Mouse (Mus musculus): ENCODE data around the gene Cfap100. TPM values are rescaled to one million over a fixed set of nuclear protein-coding genes. Genes with fewer than 3 reads are reported as not detected.
A peak's percentile ranks its signal among the peaks of the same experiment; 100 is the strongest.

Cfap100 gene
- polyA plus RNA-seq, 1 experiment = 8.0 TPM

DNA sequence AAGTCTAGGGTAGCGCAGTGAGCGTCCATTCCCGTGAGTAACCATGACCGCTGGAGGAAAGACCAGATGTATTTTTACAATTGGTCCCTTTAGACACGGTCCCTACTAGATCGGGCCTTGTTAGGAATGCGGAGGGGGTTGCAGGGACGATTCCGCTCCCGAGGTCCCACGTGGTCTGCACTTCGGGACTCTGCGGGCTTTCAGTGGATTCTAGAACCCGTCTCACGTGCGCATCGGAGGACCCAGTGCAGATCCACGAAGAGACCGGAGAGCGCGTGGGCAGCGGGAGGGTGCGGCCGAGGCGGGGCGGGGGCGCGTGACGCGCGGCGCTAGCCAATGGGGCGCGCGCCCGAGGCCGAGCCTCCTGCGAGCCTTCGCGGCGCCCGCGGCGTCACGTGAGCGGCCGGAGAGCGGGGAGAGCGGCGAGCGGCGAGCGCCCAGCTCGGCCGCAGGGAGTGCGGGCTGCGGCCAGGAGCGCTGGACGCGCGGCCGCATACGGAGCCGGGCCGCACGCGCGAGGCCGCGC lies 33.6 kb upstream of the Cfap100 start, which contains the start of gene Klf15:
Gene Klf15 (plus strand): TSS at position 396 of the 526 bp plus-strand sequence.
- 1% methylated on average over 68 of the region's 70 CpGs for WGBS
- peak; percentile 78 for DNase-seq
- TF ChIP-seq POLR2A (IDR thresholded peaks at IDR 0.05; ENCODE audit: borderline replicate concordance, extremely low read depth, low read depth, low read length) (peak; percentile 49; the same call in 1 of the 2 replicates), CTCF (IDR thresholded peaks at IDR 0.05; ENCODE audit: insufficient read depth, low read length) (no peak)
- Histone ChIP-seq H3K4me3 (replicated peaks; ENCODE audit: extremely low read depth, low read depth, low read length) (peak within 1 kb of the TSS; percentile 88), H3K4me1 (ENCODE audit: control insufficient read depth, insufficient read depth, low read length) (peaks cover 29% of the 10 kb centered on the region)

DNA sequence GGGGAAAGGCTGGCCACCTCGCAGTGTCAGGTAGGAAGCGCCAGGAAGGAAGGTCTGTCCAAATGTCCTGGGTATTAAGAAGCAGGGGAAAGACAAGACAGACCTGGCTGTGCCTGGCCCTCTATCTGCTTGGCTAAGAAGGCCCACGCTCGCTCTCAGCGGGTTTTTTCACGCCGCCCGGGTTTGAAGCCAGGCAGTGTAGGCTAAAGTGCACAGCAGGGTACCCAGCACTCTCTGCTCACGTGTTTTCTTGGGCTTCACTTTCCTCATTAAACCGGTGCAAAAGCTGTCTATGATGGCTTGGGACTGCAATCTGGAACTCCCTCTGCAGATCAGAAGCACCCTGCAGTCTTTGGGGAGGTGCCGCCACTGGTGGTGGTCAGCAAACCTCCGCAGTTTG lies 33.2 kb upstream of the Cfap100 start:
- DNase-seq = no peak
- no peak for TF ChIP-seq CTCF (IDR thresholded peaks at IDR 0.05; ENCODE audit: insufficient read depth, low read length)
- TF ChIP-seq POLR2A (IDR thresholded peaks at IDR 0.05; ENCODE audit: borderline replicate concordance, extremely low read depth, low read depth, low read length) = no peak
- 41% methylated on average over 12 of the region's 12 CpGs for WGBS
- Histone ChIP-seq H3K4me1 (ENCODE audit: control insufficient read depth, insufficient read depth, low read length) (peaks cover 24% of the 10 kb centered on the region), H3K4me3 (replicated peaks; ENCODE audit: extremely low read depth, low read depth, low read length) (no peak overlapping the region)

- no peak for DNase-seq
- WGBS = 63% methylated on average over 2 of the region's 2 CpGs
- no peak overlapping the region for H3K4me3 ChIP-seq (replicated peaks; ENCODE audit: extremely low read depth, low read depth, low read length)
- TF ChIP-seq POLR2A (IDR thresholded peaks at IDR 0.05; ENCODE audit: borderline replicate concordance, extremely low read depth, low read depth, low read length) (no peak), CTCF (IDR thresholded peaks at IDR 0.05; ENCODE audit: insufficient read depth, low read length) (no peak)
- peaks cover 21% of the 10 kb centered on the region for H3K4me1 ChIP-seq (ENCODE audit: control insufficient read depth, insufficient read depth, low read length)
These were observed 32.6 kb upstream of the Cfap100 start for GRCm38 (mm10) chr6:90461181-90461580.

DNA sequence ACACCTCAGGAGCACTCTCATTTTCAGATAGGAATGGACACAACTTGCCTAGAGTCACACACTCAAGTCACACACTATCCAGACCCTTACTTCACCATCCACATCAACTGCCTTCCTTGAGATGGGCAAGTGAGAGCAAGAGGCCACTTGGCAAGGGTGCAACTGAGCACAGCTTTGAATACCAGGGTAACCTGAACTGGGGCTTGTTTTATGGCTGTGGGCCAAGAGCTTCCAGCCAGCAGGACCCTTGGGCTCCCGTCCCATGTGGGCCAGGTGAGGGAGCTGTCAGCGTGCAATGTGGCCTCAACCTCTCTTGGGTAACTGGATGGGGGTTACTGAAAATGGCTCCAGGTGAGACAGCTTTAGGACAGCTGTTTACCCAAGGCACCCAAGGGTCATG lies 28.8 kb upstream of the Cfap100 start:
- DNase-seq = no peak
- 69% methylated on average over 2 of the region's 2 CpGs for WGBS
- H3K4me3 ChIP-seq (replicated peaks; ENCODE audit: extremely low read depth, low read depth, low read length) = no peak overlapping the region
- TF ChIP-seq POLR2A (IDR thresholded peaks at IDR 0.05; ENCODE audit: borderline replicate concordance, extremely low read depth, low read depth, low read length) = no peak
- H3K4me1 ChIP-seq (ENCODE audit: control insufficient read depth, insufficient read depth, low read length) = peaks cover 3% of the 10 kb centered on the region; the same call in 1 of the 2 replicates

DNA sequence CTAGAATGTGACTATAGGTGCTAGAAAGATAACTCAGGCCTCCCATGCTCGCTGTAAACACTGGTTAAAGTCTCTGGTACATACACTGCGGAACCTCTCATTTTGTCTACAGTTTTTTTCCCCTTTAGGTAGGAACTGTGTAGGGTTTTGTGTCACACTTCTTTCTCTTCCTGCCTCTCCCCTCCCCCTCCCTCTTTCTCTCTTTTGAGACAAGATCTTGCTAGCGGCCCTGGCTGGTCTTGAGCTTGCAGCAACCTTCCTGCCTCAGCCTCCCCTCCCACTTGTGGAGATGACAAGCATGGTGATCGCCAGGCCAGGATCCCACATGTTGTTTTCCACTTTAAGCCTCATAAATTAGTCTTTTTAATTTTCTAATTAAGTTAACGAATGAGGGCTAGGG lies 25.2 kb upstream of the Cfap100 start:
- no peaks in the 10 kb centered on the region for H3K4me1 ChIP-seq (ENCODE audit: control insufficient read depth, insufficient read depth, low read length)
- no peak overlapping the region for H3K4me3 ChIP-seq (replicated peaks; ENCODE audit: extremely low read depth, low read depth, low read length)
- WGBS = 89% methylated on average over 5 of the region's 5 CpGs
- no peak for DNase-seq
- TF ChIP-seq CTCF (IDR thresholded peaks at IDR 0.05; ENCODE audit: insufficient read depth, low read length) = no peak
- TF ChIP-seq POLR2A (IDR thresholded peaks at IDR 0.05; ENCODE audit: borderline replicate concordance, extremely low read depth, low read depth, low read length) = no peak

- Histone ChIP-seq H3K4me1 (ENCODE audit: control insufficient read depth, insufficient read depth, low read length) (no peaks in the 10 kb centered on the region), H3K4me3 (replicated peaks; ENCODE audit: extremely low read depth, low read depth, low read length) (no peak overlapping the region)
- no peak for DNase-seq
- TF ChIP-seq POLR2A (IDR thresholded peaks at IDR 0.05; ENCODE audit: borderline replicate concordance, extremely low read depth, low read depth, low read length) = no peak
These were observed 24.0 kb upstream of the Cfap100 start for GRCm38 (mm10) chr6:90452603-90453002.

- no peaks in the 10 kb centered on the region for H3K4me1 ChIP-seq (ENCODE audit: control insufficient read depth, insufficient read depth, low read length)
- DNase-seq = no peak
- H3K4me3 ChIP-seq (replicated peaks; ENCODE audit: extremely low read depth, low read depth, low read length) = no peak overlapping the region
- TF ChIP-seq CTCF (IDR thresholded peaks at IDR 0.05; ENCODE audit: insufficient read depth, low read length) = no peak
- TF ChIP-seq POLR2A (IDR thresholded peaks at IDR 0.05; ENCODE audit: borderline replicate concordance, extremely low read depth, low read depth, low read length) = no peak
- 87% methylated on average over 5 of the region's 5 CpGs for WGBS
These were observed 22.9 kb upstream of the Cfap100 start for GRCm38 (mm10) chr6:90451512-90451911.

GRCm38 (mm10) chr6:90450697-90451096 lies 22.1 kb upstream of the Cfap100 start:
- DNase-seq = peak; percentile 50
- no peak for TF ChIP-seq CTCF (IDR thresholded peaks at IDR 0.05; ENCODE audit: insufficient read depth, low read length)
- no peak for TF ChIP-seq POLR2A (IDR thresholded peaks at IDR 0.05; ENCODE audit: borderline replicate concordance, extremely low read depth, low read depth, low read length)
- 48% methylated on average over 5 of the region's 5 CpGs for WGBS

GRCm38 (mm10) chr6:90450179-90450578 lies 21.6 kb upstream of the Cfap100 start:
- Histone ChIP-seq H3K4me1 (ENCODE audit: control insufficient read depth, insufficient read depth, low read length) (no peaks in the 10 kb centered on the region), H3K4me3 (replicated peaks; ENCODE audit: extremely low read depth, low read depth, low read length) (no peak overlapping the region)
- 13% methylated on average over 7 of the region's 7 CpGs for WGBS
- peak; percentile 87 for DNase-seq
- TF ChIP-seq POLR2A (IDR thresholded peaks at IDR 0.05; ENCODE audit: borderline replicate concordance, extremely low read depth, low read depth, low read length) (no peak), CTCF (IDR thresholded peaks at IDR 0.05; ENCODE audit: insufficient read depth, low read length) (peak; percentile 94)

More at GRCm38 (mm10) chr6:90450697-90451096, 22.1 kb upstream of the Cfap100 start:
- Histone ChIP-seq H3K4me1 (ENCODE audit: control insufficient read depth, insufficient read depth, low read length) (no peaks in the 10 kb centered on the region), H3K4me3 (replicated peaks; ENCODE audit: extremely low read depth, low read depth, low read length) (no peak overlapping the region)

- DNase-seq = no peak
- Histone ChIP-seq H3K4me1 (ENCODE audit: control insufficient read depth, insufficient read depth, low read length) (no peaks in the 10 kb centered on the region), H3K4me3 (replicated peaks; ENCODE audit: extremely low read depth, low read depth, low read length) (no peak overlapping the region)
- TF ChIP-seq CTCF (IDR thresholded peaks at IDR 0.05; ENCODE audit: insufficient read depth, low read length) (no peak), POLR2A (IDR thresholded peaks at IDR 0.05; ENCODE audit: borderline replicate concordance, extremely low read depth, low read depth, low read length) (no peak)
- 66% methylated on average over 4 of the region's 4 CpGs for WGBS
These were observed 18.3 kb upstream of the Cfap100 start for GRCm38 (mm10) chr6:90446883-90447282.
